Mouse (Mus musculus) heart, adult 2 months (tissue): ENCODE measurements at regions not wholly inside any gene's neighbourhood (a gene's known extent, or its start where the extent isn't known, plus 50 kb on each side); places are given as distances from the start of the nearest gene placed in this dataset.

Experiments used
- CTCF ChIP-seq: fragments of 200-600 bp; IDR thresholded peaks from 2 replicates; pipeline ENCODE4 v1.8.1; 2022; ENCODE audit warnings: antibody characterized with exemption, mild to moderate bottlenecking, moderate library complexity
- EP300 ChIP-seq: fragments of 200-500 bp; IDR thresholded peaks from 2 replicates; pipeline ENCODE4 v1.6.1; 2011; ENCODE audit warnings: low read depth, low read length, control low read depth; ENCODE audit not compliant: insufficient read depth
- POLR2A ChIP-seq: fragments of 200-500 bp; IDR thresholded peaks from 2 replicates; pipeline ENCODE4 v1.6.1; 2011; ENCODE audit warnings: mild to moderate bottlenecking, low read depth, low read length, control low read depth; ENCODE audit not compliant: insufficient read depth

DNA sequence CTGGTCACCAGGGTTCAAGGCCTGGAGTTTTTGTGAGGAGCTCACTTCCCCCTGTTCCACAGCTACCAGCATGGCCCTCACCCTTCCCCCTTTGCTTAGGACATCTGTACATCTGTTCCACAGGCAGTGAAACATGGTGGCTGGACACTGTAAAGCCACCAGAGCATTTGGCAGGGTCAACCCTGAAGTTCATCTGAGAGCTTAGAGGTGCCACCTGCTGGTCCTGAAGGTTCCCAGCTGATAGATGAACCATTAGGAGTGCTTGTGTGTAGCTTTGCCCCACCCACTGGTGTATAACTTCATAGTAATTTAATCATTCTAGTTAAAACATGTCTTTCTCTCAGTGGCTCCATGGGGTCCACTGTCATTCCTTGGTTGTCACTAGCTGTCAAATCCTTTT lies 304.7 kb downstream of the Fgf9 start:
- no peak for TF ChIP-seq EP300
- TF ChIP-seq CTCF = peak; percentile 53
- no peak for TF ChIP-seq POLR2A
